Mouse (Mus musculus) C2C12 (cell line): Measurements from ENCODE around the gene Ehd4. TPM values are rescaled to one million over a fixed set of nuclear protein-coding genes. Genes with fewer than 3 reads are reported as not detected.

Experiments used
- H3K27me3 ChIP-seq: one replicate; pipeline ENCODE4 v1.6.1; 2011; ENCODE audit not compliant: control insufficient read depth, insufficient read depth, insufficient read length
- H3K36me3 ChIP-seq: one replicate; pipeline ENCODE4 v1.6.1; 2011; ENCODE audit not compliant: control insufficient read depth, insufficient read depth
- H3K4me3 ChIP-seq: one replicate; pipeline ENCODE4 v1.5.1; 2011; ENCODE audit warnings: mild to moderate bottlenecking, control low read depth; ENCODE audit not compliant: poor library complexity, insufficient read depth, severe bottlenecking
- H3K79me2 ChIP-seq: one replicate; pipeline ENCODE4 v1.6.1; 2011; ENCODE audit not compliant: control insufficient read depth, insufficient read depth
- H3K79me3 ChIP-seq: one replicate; pipeline ENCODE4 v1.6.1; 2011; ENCODE audit warnings: low read depth, control low read depth
- H3ac ChIP-seq: one replicate; pipeline ENCODE3; 2011; ENCODE audit warnings: low read depth; ENCODE audit not compliant: control insufficient read depth, insufficient read length
- CEBPB ChIP-seq: IDR thresholded peaks from one replicate; pipeline ENCODE4 v1.6.1; 2011; ENCODE audit warnings: low read depth, mild to moderate bottlenecking, control low read depth, moderate library complexity
- CTCF ChIP-seq: IDR thresholded peaks from one replicate; pipeline ENCODE4 v1.5.1; 2011; ENCODE audit not compliant: control insufficient read depth, insufficient read depth, insufficient read length
- FOSL1 ChIP-seq: IDR thresholded peaks from one replicate; pipeline ENCODE4 v1.8.0; 2011; ENCODE audit warnings: mild to moderate bottlenecking, low read length; ENCODE audit not compliant: poor library complexity, insufficient read depth, severe bottlenecking
- MAX ChIP-seq: IDR thresholded peaks from one replicate; pipeline ENCODE4 v1.6.1; 2011; ENCODE audit warnings: mild to moderate bottlenecking, control low read depth
- MYOD1 ChIP-seq: IDR thresholded peaks from one replicate; pipeline ENCODE4 v1.6.1; 2011; ENCODE audit warnings: low read depth; ENCODE audit not compliant: control insufficient read depth, insufficient read length
- MYOG ChIP-seq: IDR thresholded peaks from one replicate; pipeline ENCODE4 v1.6.1; 2011; ENCODE audit not compliant: control insufficient read depth, insufficient read length; ENCODE audit errors: extremely low read depth
- USF1 ChIP-seq: IDR thresholded peaks from one replicate; pipeline ENCODE4 v1.6.1; 2011; ENCODE audit warnings: low read depth, mild to moderate bottlenecking, control low read depth, moderate library complexity
- polyA plus RNA-seq: library from polyadenylated mRNA; unstranded; fragments of >200 nt; fragmentation: generic; extraction: Trizol; gene quantifications from one replicate; pipeline ENCODE4 v1.2.1, GENCODE M21; 2012; ENCODE audit warnings: missing spikeins

Ehd4 gene
- polyA plus RNA-seq, 1 experiment: 60.1 TPM

- Histone ChIP-seq H3K27me3 (no peaks in the 10 kb centered on the region), H3K4me3 (no peak overlapping the region), H3K79me3 (peaks cover 71% of the 10 kb centered on the region), H3K79me2 (peaks cover 99% of the 10 kb centered on the region), H3K36me3 (peaks cover 36% of the 10 kb centered on the region), H3ac (no peak overlapping the region)
- TF ChIP-seq CEBPB (no peak), MYOG (no peak)
These were observed 12.7 kb downstream of the Ehd4 start for GRCm38 (mm10) chr2:120141671-120142070.

- no peak for TF ChIP-seq FOSL1
These were observed 14.1 kb downstream of the Ehd4 start for GRCm38 (mm10) chr2:120140326-120140725.

DNA sequence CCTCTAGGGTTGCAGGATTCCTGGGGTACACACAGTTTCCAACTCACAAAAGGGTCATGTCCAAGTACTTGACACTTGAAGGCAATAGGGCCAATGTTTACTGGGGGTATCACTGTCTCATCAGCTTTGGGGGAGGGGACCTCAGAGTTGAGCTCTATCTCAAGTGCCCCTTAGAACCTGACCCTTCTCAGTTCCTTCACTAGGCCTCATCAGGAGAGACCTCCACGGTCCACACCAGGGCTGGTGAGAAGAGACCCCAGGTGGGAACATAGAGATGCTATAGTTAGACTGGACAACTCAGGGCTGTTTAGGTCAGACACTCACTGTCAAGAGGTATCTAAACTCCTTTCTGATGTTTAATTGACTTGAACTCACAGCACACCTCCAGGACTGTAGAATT is 15.3 kb downstream of the Ehd4 start:
- peaks cover 97% of the 10 kb centered on the region for H3K79me2 ChIP-seq
- no peak overlapping the region for H3K4me3 ChIP-seq
- H3K27me3 ChIP-seq: no peaks in the 10 kb centered on the region
- H3K79me3 ChIP-seq: peaks cover 54% of the 10 kb centered on the region
- no peak for TF ChIP-seq FOSL1
- no peak for TF ChIP-seq MYOD1
- no peak overlapping the region for H3ac ChIP-seq
- H3K36me3 ChIP-seq: peaks cover 50% of the 10 kb centered on the region

More at GRCm38 (mm10) chr2:120140326-120140725, 14.1 kb downstream of the Ehd4 start:
- peaks cover 59% of the 10 kb centered on the region for H3K79me3 ChIP-seq
- no peaks in the 10 kb centered on the region for H3K27me3 ChIP-seq
- no peak overlapping the region for H3K4me3 ChIP-seq
- H3K79me2 ChIP-seq: peaks cover 97% of the 10 kb centered on the region
- H3K36me3 ChIP-seq: peaks cover 46% of the 10 kb centered on the region
- H3ac ChIP-seq: no peak overlapping the region

- H3K79me3 ChIP-seq: peaks cover 40% of the 10 kb centered on the region
- no peak overlapping the region for H3K4me3 ChIP-seq
- no peaks in the 10 kb centered on the region for H3K27me3 ChIP-seq
- H3K79me2 ChIP-seq: peaks cover 89% of the 10 kb centered on the region
- H3K36me3 ChIP-seq: peaks cover 52% of the 10 kb centered on the region
- TF ChIP-seq CTCF: no peak
- TF ChIP-seq MYOD1: no peak
- TF ChIP-seq USF1: no peak
- no peak for TF ChIP-seq MYOG
- no peak for TF ChIP-seq MAX
- no peak for TF ChIP-seq FOSL1
- no peak for TF ChIP-seq CEBPB
- H3ac ChIP-seq: no peak overlapping the region
These were observed 17.1 kb downstream of the Ehd4 start for GRCm38 (mm10) chr2:120137281-120137680.

- Histone ChIP-seq H3K79me2 (peaks cover 77% of the 10 kb centered on the region), H3ac (no peak overlapping the region), H3K79me3 (peaks cover 22% of the 10 kb centered on the region), H3K27me3 (no peaks in the 10 kb centered on the region), H3K4me3 (no peak overlapping the region), H3K36me3 (peaks cover 39% of the 10 kb centered on the region)
- no peak for TF ChIP-seq FOSL1
- TF ChIP-seq USF1: no peak
- TF ChIP-seq MYOD1: no peak
- no peak for TF ChIP-seq CEBPB
- TF ChIP-seq MYOG: no peak
- TF ChIP-seq CTCF: no peak
- TF ChIP-seq MAX: no peak
These were observed 19.8 kb downstream of the Ehd4 start for GRCm38 (mm10) chr2:120134453-120135075.

DNA sequence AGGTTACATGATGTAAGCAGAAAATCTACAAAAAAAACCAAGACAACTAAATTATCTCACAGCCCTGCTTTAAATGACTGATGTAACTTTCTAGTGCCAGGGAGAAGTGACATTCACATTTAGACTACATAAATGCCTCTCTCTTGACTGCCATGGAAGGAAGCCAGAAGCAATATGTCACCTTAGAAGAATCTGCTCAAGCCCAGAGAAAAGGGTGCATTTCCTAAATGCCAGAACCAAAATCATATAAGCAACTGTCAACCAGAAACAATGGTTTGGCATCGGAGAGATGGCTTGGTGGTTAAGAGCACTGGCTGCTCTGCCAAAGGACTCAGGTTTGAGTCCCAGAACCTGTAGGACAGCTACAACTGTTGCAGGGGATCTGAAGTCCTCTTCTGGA is 22.5 kb downstream of the Ehd4 start:
- H3K27me3 ChIP-seq: no peaks in the 10 kb centered on the region
- no peak for TF ChIP-seq MAX
- H3ac ChIP-seq: no peak overlapping the region
- peaks cover 67% of the 10 kb centered on the region for H3K79me2 ChIP-seq
- peaks cover 43% of the 10 kb centered on the region for H3K36me3 ChIP-seq
- H3K79me3 ChIP-seq: peaks cover 16% of the 10 kb centered on the region
- no peak overlapping the region for H3K4me3 ChIP-seq
